Mouse (Mus musculus): ENCODE results near the gene Tmem117.

Gene Tmem117

GRCm38 (mm10) chr15:95005121-95005824, 376.2 kb downstream of the Tmem117 start:
- intact Hi-C loops (cut with DNase I), result no loop called here

DNA sequence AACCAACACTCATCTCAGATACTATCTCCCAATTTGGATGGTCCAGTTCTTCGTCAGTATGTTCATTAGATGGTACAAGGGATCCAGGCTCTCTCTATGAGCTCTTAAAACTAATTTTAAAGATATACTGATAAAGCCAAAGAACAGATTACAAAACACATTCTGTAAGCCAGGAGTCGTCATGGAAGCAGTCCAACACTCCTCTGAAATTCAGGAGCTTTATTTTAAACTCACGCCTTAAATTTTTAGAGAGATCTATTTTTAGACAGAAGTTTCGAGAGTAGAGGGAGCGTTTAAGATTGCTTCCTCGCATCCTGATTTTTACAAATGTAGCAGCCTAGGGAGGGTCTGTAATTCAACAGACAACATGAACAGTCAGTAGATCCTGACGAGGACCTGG, 393.2 kb downstream of the Tmem117 start:
- intact Hi-C loops (cut with DNase I), result no loop called here

GRCm38 (mm10) chr15:95024401-95024800, 395.4 kb downstream of the Tmem117 start:
- intact Hi-C loops (cut with DNase I), result no loop called here

DNA sequence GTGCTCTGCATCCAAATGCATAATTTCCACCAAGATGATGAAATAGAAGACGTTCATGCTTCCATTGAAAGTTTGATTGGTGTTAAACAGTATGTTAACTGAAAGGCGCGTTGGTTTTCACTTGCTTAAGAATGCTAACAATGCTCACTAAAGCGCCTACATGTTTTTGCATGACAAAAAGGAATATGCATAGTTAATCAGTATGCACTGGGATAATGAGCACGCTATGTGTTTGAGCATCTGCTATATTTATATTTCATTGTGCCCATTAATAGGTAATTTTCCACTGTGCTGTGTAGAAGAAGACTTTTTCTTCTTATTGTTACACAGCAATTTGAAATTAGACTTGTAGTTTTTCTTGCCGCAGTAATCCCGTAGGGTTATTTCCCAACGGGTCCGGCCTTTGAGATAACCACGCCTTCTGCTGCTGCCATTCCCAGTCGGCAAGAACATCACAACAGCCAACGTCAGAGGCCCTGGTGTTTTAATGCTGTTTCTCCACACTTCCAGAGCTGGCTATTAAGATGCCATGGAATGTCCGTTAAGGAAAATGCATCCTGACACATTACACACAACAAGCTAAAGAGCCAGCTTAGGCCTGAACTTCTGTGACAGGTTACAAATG, 399.9 kb downstream of the Tmem117 start:
- intact Hi-C loops (cut with DNase I), result no loop called here

DNA sequence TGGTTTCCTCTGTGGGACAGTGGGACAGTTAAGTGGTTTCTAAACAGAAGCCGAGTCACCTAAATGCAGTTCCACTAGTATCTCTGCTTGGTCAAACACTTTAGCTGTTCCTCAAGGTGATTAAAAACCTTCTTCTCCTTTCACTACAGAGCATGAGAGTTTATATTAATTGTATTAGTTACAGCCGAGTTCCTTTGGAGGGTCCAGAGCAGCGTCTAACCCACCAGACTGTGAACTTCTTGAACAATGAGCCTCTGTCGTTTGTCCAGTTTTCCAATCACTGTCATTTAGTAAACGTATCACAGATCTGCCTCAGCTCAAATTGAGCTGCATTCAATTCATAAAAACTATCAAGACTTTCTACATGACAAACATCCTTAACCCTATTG, 400.4 kb downstream of the Tmem117 start:
- intact Hi-C loops (cut with DNase I), result no loop called here

DNA sequence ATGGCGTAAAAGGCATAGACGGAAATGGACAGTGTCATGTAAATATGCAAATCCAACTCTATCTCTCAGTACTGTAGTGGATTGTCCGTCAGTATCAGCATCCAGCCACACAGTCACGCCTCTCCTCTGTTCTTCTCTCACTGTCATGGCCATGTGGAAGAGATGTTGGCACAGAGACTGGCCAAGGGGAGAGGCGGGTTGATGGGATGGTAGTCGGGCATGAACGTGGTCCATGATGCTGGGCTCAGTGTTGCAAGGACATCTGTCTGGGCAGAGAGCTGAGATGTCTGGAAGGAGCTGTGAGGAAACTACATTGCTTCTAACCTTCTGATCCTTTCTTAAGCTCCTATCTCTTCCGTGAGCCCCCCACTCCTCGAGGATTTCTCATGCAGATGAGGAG, 413.4 kb downstream of the Tmem117 start:
- intact Hi-C loops (cut with DNase I), result no loop called here

DNA sequence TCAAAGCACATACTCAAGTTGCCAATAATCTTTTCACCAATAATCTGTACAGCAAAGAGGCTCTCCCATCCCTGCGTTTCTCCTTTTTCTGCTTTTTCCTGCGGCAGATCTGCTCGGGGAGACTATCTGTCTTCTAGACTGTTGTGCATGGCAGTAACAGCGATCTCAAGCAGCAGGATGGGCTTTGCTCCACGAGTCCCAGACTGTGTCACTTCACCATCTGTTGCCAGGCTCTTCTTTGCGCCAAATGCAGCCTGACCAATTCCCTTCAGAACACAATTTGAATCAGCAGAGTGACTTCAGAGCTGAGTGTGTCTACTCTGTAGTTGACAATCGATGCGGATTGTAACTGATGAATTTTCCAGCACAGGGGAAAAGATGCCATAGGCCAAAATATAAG, 415.0 kb downstream of the Tmem117 start:
- intact Hi-C loops (cut with DNase I), result no loop called here

DNA sequence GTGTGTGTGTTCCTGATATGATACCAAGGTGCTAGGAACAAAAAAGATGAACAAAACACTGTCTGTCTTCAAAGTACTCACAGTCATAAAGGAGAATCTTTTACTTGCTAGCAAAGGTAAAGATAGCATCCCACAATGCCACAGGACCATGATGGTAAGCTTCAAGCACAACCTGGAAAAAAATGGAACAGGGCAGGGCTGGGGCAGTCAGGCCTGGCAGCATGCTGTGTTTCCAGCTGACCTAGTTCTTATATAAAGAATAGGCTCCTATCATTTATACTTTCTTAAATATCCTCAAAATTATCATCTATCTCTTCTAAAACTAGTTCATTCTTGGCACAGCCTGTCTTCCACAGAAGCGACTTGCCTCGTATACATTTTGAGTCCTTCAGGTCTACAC, 418.5 kb downstream of the Tmem117 start:
- intact Hi-C loops (cut with DNase I), result no loop called here

GRCm38 (mm10) chr15:95049171-95049729, 420.2 kb downstream of the Tmem117 start:
- intact Hi-C loops (cut with DNase I), result no loop called here

DNA sequence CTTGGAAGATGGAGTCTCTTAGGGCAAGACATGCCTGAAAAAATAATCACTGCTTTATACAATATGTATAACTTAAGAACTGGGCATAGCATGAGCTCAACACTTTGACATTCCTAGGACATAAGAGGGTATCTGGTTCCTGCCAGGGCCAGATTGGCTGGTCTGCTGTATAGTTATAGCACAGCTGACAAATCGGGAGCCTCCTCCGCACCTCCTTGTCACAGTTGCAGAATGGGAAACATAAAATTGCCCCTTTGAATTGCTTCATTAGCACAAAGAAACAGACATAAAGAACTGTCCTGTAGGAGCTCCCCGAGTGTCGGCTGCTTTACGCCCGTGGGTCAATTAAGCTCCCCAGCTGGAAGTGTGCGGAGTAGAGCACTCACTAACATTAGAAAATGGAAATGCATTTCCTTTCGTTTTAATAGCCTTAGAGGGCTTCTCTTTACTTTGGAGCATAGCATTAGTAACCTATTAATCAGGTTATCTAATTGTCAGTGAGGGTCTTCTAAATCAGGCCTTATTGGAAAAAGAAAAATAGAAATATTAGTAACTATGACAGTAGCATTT, 426.1 kb downstream of the Tmem117 start:
- intact Hi-C loops (cut with DNase I), result no loop called here

GRCm38 (mm10) chr15:95068023-95068422, 439.0 kb downstream of the Tmem117 start:
- intact Hi-C loops (cut with DNase I), result no loop called here

DNA sequence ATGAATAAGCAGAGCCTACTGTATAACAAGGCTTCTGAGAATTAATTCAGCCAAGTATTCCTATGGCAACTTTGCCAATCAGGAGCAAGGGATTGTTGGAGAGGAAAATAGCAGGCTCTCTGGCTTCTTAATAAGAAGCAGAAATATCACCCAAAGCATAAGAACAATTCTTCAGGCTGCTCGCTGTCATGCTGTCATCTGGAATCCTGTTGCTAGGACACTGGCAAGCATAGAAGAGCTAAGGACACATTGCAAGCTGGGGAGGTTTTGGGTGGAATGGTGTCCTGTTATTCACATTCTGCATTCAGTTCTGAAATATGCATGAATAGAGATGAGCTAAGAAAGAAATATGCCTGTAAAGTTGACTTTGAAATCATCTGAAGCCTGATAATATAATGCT, 439.8 kb downstream of the Tmem117 start:
- intact Hi-C loops (cut with DNase I), result no loop called here

- intact Hi-C loops (cut with DNase I), result no loop called here
These were observed 441.8 kb downstream of the Tmem117 start for GRCm38 (mm10) chr15:95070881-95071280.

GRCm38 (mm10) chr15:95075356-95075755, 446.3 kb downstream of the Tmem117 start:
- intact Hi-C loops (cut with DNase I), result no loop called here

- intact Hi-C loops (cut with DNase I), result no loop called here
These were observed 452.6 kb downstream of the Tmem117 start for GRCm38 (mm10) chr15:95081654-95082053.

GRCm38 (mm10) chr15:95085962-95086361, 456.9 kb downstream of the Tmem117 start:
- intact Hi-C loops (cut with DNase I), result no loop called here

DNA sequence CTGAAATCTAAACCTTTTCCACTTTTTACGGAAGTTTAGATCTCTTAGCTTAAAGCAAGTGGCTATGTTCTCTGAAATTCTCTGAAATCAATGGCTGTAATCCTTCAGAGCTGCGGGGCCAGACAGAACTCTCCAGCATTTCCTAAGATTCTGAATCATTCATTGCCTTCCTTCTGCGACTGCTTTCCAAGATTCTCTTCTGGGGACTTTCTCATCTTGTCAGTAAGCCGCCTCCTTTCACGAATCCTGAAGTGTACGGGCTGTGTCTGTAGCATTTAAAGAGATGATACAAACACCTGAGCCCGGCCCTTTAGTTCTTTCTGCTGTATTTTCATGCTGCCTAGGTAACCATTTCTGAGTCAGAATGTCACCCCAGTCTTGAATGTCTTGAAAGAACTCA, 471.1 kb downstream of the Tmem117 start:
- intact Hi-C loops (cut with DNase I), result no loop called here

- intact Hi-C loops (cut with DNase I), result no loop called here
These were observed 472.5 kb downstream of the Tmem117 start for GRCm38 (mm10) chr15:95101522-95101921.

DNA sequence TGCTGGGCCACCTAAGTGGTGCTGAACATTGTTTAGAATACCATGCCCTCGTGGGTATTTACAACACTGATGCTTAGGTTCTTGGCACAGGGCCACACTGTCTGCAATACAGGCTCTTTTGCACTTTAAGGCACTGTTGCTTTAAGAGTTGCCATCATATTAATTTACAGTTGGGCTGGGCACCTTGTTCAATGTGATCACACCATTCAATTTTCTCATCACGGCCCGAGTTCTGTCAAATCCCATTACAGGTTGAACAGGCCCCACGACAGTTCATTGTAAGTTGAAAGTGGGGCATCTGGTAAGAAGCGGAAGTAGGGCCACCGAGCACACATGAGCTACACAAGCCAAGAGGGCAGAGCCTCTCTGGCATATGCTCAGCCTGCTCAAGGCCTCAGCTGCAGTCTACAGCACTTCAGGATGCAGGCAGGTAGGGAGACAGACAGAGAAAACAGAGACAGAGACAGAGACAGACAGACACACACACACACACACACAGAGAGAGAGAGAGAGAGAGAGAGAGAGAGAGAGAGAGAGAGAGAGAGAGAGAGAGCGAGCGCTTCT, 478.3 kb downstream of the Tmem117 start:
- intact Hi-C loops (cut with DNase I), result no loop called here

- intact Hi-C loops (cut with DNase I), result no loop called here
These were observed 479.6 kb downstream of the Tmem117 start for GRCm38 (mm10) chr15:95108626-95109025.

DNA sequence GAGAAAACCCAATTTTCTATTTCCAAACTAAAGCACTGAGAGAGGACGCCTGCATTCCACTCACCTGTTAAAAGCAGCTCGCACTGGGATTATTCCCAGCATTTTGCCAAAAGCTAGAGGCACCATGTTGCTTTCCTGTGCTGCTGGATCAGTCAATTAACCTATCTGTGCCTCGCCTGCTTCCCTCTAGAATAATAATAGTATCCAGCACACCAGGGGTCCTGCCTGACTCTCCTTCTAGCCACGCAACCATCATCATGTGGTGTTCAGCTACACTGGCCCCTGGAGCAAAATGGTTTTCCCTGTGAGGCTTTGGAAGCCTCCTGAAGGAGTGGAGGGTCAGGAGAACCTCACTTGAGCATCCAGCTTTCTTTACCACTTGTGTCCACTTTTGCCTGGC, 502.4 kb downstream of the Tmem117 start:
- intact Hi-C loops (cut with DNase I), result no loop called here

GRCm38 (mm10) chr15:95135926-95136609, 507.0 kb downstream of the Tmem117 start:
- intact Hi-C loops (cut with DNase I), result no loop called here
